Mouse (Mus musculus) lung, postnatal 14 days (tissue): Measurements from ENCODE around the gene Bpifb1.
"Not testable (repeated sequence)": the region's sequence is repeated elsewhere in the genome, so short reads cannot be mapped to it uniquely, and the experiment has no call there.

Source experiments
- DNase-seq: peaks from one replicate; pipeline ENCODE4 v3.0.0; 2021

Bpifb1 gene

GRCm38 (mm10) chr2:154215191-154215590, 24.6 kb downstream of the Bpifb1 start:
- DNase-seq, result peak; percentile 88

- DNase-seq, result no peak
Observed at GRCm38 (mm10) chr2:154219950-154220349, 29.3 kb downstream of the Bpifb1 start.

GRCm38 (mm10) chr2:154223265-154223916, 32.8 kb downstream of the Bpifb1 start, which contains the start of gene Bpifb5:
Bpifb5 (plus strand) TSS chr2:154223742.
- DNase-seq, result peak; percentile 61

GRCm38 (mm10) chr2:154223917-154224273, 33.3 kb downstream of the Bpifb1 start:
- DNase-seq, result no peak

- DNase-seq, result no peak
Observed at GRCm38 (mm10) chr2:154226991-154227390, 36.4 kb downstream of the Bpifb1 start.

- no peak for DNase-seq
Observed at GRCm38 (mm10) chr2:154227830-154228229, 37.2 kb downstream of the Bpifb1 start.

GRCm38 (mm10) chr2:154233426-154233825, 42.8 kb downstream of the Bpifb1 start:
- DNase-seq, result no peak

- DNase-seq, result peak; percentile 52
Observed at GRCm38 (mm10) chr2:154240771-154241170, 50.2 kb downstream of the Bpifb1 start.

- DNase-seq, result not testable (repeated sequence)
Observed at GRCm38 (mm10) chr2:154242726-154243125, 52.1 kb downstream of the Bpifb1 start.

- no peak for DNase-seq
Observed at GRCm38 (mm10) chr2:154243356-154244036, 52.9 kb downstream of the Bpifb1 start.

- no peak for DNase-seq
Observed at GRCm38 (mm10) chr2:154245322-154245721, 54.7 kb downstream of the Bpifb1 start.

GRCm38 (mm10) chr2:154255254-154255653, 64.6 kb downstream of the Bpifb1 start:
- DNase-seq, result not testable (repeated sequence)

- no peak for DNase-seq
Observed at GRCm38 (mm10) chr2:154255770-154256169, 65.2 kb downstream of the Bpifb1 start.

- not testable (repeated sequence) for DNase-seq
Observed at GRCm38 (mm10) chr2:154257554-154257953, 66.9 kb downstream of the Bpifb1 start, which contains the start of gene Bpifb9a. Bpifb9a (plus strand) TSS chr2:154257854.

- DNase-seq, result not testable (repeated sequence)
Observed at GRCm38 (mm10) chr2:154264397-154264796, 73.8 kb downstream of the Bpifb1 start.
